Mouse (Mus musculus) embryonic facial prominence, embryonic 14.5 days (tissue): ENCODE measurements around the gene Camta1. TPM values are rescaled to one million over a fixed set of nuclear protein-coding genes. Genes with fewer than 3 reads are reported as not detected.

Source experiments
- ATAC-seq: fragments of 200-750 bp; cut with Nextera tagmentation; 2 replicates; pipeline ENCODE4 v1.8.0; 2017; ENCODE audit warnings: low read depth, moderate number of reproducible peaks, moderate TSS enrichment
- DNase-seq: peaks from one replicate; pipeline ENCODE4 v3.0.0-alpha.2; 2015; ENCODE audit warnings: low spot score
- H3K27ac ChIP-seq: fragments of 300-500 bp; sonication (generic); replicated peaks from 2 replicates; pipeline ENCODE4 v1.5.1; 2014; ENCODE audit warnings: low read depth, mild to moderate bottlenecking, low read length, moderate library complexity
- H3K27me3 ChIP-seq: fragments of 300-500 bp; sonication (generic); replicated peaks from 2 replicates; pipeline ENCODE4 v1.6.1; 2014; ENCODE audit warnings: low read length; ENCODE audit not compliant: control insufficient read depth, insufficient read depth
- H3K36me3 ChIP-seq: fragments of 300-500 bp; sonication (generic); 2 replicates; pipeline ENCODE4 v1.6.1; 2014; ENCODE audit warnings: low read length, mixed read lengths; ENCODE audit not compliant: control insufficient read depth, insufficient read depth
- H3K4me1 ChIP-seq: fragments of 300-500 bp; sonication (generic); 2 replicates; pipeline ENCODE4 v1.6.1; 2014; ENCODE audit warnings: antibody characterized with exemption, low read length; ENCODE audit not compliant: control insufficient read depth, insufficient read depth
- H3K4me2 ChIP-seq: fragments of 300-500 bp; sonication (generic); 2 replicates; pipeline ENCODE4 v1.6.1; 2014; ENCODE audit warnings: low read depth, mild to moderate bottlenecking, low read length, moderate library complexity, mixed read lengths
- H3K4me3 ChIP-seq: fragments of 300-500 bp; sonication (generic); 2 replicates; pipeline ENCODE4 v1.5.1; 2014; ENCODE audit warnings: low read depth, mild to moderate bottlenecking, low read length
- H3K9ac ChIP-seq: fragments of 300-500 bp; sonication (generic); 2 replicates; pipeline ENCODE4 v1.6.1; 2014; ENCODE audit warnings: low read depth, mild to moderate bottlenecking, low read length, moderate library complexity, mixed read lengths
- H3K9me3 ChIP-seq: fragments of 300-500 bp; sonication (generic); 2 replicates; pipeline ENCODE4 v1.6.1; 2016; ENCODE audit warnings: low read length; ENCODE audit not compliant: control insufficient read depth
- whole genome bisulfite sequencing: fragments of 180-500 bp; shearing (Covaris S2); extraction: QIAGEN DNeasy Blood & Tissue Kit; methylation state at CpG from one replicate; pipeline ENCODE4 v1.1.7; 2014; 5-methylcytosine and 5-hydroxymethylcytosine counted together
- polyA plus RNA-seq: library from polyadenylated mRNA; unstranded; fragments of >200 nt; fragmentation: Nextera tagmentation; extraction: Ambion mirVana; gene quantifications from 2 replicates; pipeline ENCODE4 v1.2.1, GENCODE M21; 2014

Gene Camta1
- polyA plus RNA-seq, 1 experiment from 2014 or later, result 77.3 TPM

DNA sequence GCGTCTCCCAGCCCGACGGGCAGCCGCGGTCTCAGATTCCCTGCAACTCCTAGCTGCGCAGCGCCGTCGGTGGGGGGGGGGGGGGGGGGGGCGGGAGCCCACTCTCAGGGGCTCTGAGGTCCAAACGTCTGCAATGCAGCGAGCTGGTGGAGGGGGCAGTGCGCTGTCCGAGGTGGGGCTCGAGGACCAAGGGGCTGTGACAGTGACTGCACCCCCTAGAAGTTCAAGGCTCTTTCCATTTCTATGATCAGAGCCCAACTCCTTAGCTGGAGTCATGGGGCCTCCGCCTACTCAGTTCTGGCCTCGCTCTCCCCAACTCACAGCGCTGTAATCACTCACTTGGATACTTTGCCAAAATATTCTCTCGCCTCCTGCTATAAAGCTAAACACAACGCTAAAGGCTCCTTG is 752.8 kb downstream of the Camta1 start:
- Histone ChIP-seq H3K27me3 (peaks cover 28% of the 10 kb centered on the region), H3K9me3 (no peaks in the 10 kb centered on the region), H3K4me2 (peak overlapping the region; percentile 100), H3K4me1 (0 out of 2 replicates have a peak, but pooled peaks cover 3% of the 10 kb centered on the region), H3K27ac (0 out of 2 replicates have a peak overlapping the region, but pooled peaks have one; percentile 44), H3K4me3 (peak overlapping the region; percentile 65), H3K9ac (peak overlapping the region; percentile 72), H3K36me3 (no peaks in the 10 kb centered on the region)
- DNase-seq (no peak), ATAC-seq (0 out of 2 replicates have a peak, but pooled peaks have one; percentile 4)
- 0% methylated on average over 6 of the region's 20 CpGs for WGBS

DNA sequence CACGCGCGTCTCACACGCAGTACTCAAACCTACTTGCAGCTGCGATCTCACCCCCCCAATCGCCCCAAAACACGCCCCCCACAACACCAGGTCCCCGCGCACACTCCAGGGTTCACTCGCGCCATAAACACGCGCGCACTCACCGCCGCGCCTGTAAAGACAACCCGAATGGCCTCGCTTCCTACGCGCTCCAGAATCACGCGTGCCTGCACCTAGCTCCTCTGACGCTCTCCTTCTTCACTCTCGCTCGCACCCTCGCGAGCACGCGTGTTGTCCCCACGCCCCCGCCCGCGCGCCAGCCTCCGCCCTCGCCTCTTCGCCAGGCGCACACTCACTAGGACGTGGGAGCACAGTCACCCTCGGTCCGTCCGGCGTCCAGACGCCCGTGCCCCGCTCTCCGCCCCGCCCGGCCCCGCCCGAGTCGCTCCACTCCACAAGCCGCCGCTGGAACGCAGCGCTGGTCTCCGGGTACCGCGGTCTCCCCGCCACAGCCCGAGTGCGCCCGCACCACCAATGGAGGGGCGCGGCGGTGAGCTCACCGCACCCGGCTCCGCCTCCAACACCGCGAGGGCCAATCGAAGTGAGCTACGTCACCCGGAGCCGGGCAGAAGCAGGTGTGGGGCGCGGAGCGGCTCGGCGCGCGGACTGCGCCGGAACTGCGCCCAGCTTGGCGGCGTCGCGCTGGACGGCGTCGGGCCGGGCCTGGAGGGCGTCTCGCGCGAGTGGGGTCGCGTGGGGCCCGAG is 753.5 kb downstream of the Camta1 start:
- no peaks in the 10 kb centered on the region for H3K36me3 ChIP-seq
- DNase-seq (peak; percentile 97), ATAC-seq (peak; percentile 99)
- peak overlapping the region; percentile 54 for H3K27ac ChIP-seq
- H3K9ac ChIP-seq, result peak overlapping the region; percentile 73
- H3K9me3 ChIP-seq, result no peaks in the 10 kb centered on the region
- 0 out of 2 replicates have a peak, but pooled peaks cover 3% of the 10 kb centered on the region for H3K4me1 ChIP-seq
- under 1% methylated on average over 53 of the region's 101 CpGs for WGBS
- H3K4me3 ChIP-seq, result peak overlapping the region; percentile 65
- peaks cover 28% of the 10 kb centered on the region for H3K27me3 ChIP-seq
- H3K4me2 ChIP-seq, result peak overlapping the region; percentile 100

DNA sequence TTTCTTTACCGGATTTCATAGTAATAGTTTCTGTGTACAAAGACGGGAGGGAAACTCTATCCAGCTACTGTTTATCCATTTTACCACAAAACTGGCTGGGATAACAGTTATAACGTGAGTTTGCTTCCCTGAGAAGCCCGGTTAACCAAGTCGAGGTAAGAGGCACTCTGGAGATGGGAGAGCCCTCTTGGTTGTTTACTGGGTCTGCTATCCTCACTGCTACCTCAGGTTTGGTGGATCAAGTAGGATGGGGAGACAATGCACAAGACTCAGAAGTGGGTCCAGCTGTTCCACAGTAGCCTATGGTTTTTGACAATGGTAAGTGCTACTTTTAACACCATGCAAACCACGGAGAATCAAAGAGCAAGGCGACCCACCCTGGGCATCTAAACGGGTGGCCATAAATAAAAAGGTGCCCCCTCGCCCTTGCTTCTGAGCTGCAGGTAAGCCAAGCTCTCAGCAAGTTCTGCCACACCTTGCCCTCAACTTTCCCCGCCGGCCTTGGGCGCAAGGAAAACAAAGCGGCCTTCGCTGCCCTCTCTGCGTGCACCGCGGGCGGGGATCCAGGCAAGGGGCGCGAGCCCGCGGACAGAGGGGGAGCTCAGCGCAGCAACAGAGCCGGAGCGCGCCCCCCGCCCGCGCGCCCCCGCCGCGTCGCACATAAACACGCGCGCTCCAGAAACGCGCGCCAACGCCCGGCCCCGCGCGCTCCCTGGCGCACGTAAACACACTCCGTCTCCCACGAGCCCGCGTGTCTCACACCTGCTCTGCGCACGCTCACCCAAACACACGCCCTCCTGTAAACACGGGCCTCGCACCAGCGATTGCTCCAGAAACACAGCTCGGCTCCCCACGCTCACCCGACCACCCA is 754.3 kb downstream of the Camta1 start:
- 0 out of 2 replicates have a peak, but pooled peaks cover 3% of the 10 kb centered on the region for H3K4me1 ChIP-seq
- WGBS, result 7% methylated on average over 27 of the region's 60 CpGs
- no peaks in the 10 kb centered on the region for H3K36me3 ChIP-seq
- no peaks in the 10 kb centered on the region for H3K9me3 ChIP-seq
- H3K27ac ChIP-seq, result peak overlapping the region; percentile 54
- peak; percentile 62 for DNase-seq
- peak overlapping the region; percentile 100 for H3K4me2 ChIP-seq
- H3K9ac ChIP-seq, result peak overlapping the region; percentile 73
- peak overlapping the region; percentile 65 for H3K4me3 ChIP-seq
- peaks cover 28% of the 10 kb centered on the region for H3K27me3 ChIP-seq
- peak; percentile 7; the same call in 1 of the 2 replicates for ATAC-seq

DNA sequence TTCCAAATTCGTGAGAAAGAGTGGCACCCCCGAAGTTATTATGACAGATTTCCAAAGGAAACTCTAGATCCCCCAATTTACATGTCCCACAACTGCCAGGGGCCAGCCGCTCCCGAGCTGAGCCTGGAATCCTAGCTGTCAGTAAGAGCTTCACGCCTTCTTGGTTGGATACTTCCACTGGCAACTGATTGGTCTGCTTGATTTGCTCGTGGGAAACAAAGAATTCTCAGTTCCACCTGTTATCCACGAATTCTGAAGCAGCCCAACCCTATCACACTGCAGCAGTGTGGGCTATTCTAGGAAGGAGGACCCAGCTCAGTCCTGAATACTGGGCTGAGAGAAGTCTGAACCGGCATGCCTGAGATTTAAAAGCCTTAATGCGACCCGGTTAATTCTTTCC is 755.2 kb downstream of the Camta1 start:
- ATAC-seq (no peak), DNase-seq (no peak)
- H3K4me2 ChIP-seq, result peak overlapping the region; percentile 100; the same call in 1 of the 2 replicates
- no peak overlapping the region for H3K27ac ChIP-seq
- H3K9me3 ChIP-seq, result no peaks in the 10 kb centered on the region
- no peaks in the 10 kb centered on the region for H3K36me3 ChIP-seq
- 0 out of 2 replicates have a peak, but pooled peaks cover 3% of the 10 kb centered on the region for H3K4me1 ChIP-seq
- peaks cover 28% of the 10 kb centered on the region for H3K27me3 ChIP-seq
- WGBS, result 34% methylated on average over 10 of the region's 10 CpGs
- H3K9ac ChIP-seq, result no peak overlapping the region
- no peak overlapping the region; the same call in 1 of the 2 replicates for H3K4me3 ChIP-seq

DNA sequence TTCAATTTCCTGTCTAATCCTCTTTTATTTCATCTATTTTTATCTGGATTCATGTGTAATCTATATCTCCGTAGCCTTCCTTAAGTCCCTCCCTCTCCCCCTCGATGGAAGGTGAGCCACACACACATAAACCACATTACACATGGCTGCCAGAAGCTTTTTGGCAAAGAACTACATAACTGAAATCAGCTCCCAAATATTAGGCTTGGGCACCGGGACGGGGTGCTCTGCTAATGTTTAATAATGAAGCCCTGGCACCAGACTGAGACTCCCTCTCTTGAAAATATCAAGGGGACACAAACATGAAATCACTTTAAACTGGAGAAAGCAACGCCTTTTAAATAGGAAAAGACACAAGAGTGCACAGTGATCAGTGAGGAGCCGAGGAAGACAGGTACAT is 755.8 kb downstream of the Camta1 start:
- WGBS, result 61% methylated on average over 6 of the region's 6 CpGs
- ATAC-seq (no peak), DNase-seq (no peak)
- Histone ChIP-seq H3K27me3 (peaks cover 28% of the 10 kb centered on the region), H3K4me1 (0 out of 2 replicates have a peak, but pooled peaks cover 3% of the 10 kb centered on the region), H3K4me3 (no peak overlapping the region), H3K27ac (no peak overlapping the region), H3K9ac (no peak overlapping the region), H3K36me3 (no peaks in the 10 kb centered on the region), H3K4me2 (0 out of 2 replicates have a peak overlapping the region, but pooled peaks have one; percentile 100), H3K9me3 (no peaks in the 10 kb centered on the region)

DNA sequence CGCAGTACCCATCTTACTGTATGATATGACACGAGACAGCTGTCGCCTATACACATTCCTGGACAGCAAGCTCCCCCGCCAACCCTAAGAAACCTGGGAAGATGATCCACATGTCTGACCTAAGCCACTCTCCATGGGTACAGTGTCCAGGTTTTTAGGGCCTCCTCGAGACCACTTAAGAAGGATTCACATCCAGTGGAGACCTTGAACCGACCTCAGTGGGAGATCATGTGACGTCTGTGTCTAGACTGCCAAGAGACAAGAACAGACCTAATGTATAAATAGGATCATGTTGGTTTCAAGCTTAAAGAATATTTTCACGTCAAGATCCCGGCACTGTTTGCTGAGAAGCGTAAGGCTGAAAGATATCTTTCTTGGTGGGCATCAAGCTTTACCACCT is 757.5 kb downstream of the Camta1 start:
- no peak for ATAC-seq
- 74% methylated on average over 10 of the region's 10 CpGs for WGBS
- H3K36me3 ChIP-seq, result no peaks in the 10 kb centered on the region

DNA sequence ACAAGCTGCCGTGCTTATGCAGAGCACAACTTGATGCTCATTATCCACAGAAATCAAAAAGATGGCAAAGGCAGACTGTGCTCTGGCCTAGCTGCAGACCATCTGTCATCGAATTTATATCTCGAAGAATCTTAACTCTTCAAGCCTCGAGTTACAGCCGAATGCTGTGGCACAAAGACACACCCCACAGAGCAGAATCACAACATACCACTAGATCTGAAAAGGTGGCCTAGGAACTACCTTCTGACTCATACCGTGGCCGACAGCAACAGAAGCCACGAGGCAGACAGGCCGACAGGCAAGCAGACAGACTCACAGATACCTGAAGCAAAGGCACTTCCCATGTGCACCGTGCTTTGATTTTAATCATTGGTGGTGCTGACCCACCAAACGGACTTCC is 758.0 kb downstream of the Camta1 start:
- no peaks in the 10 kb centered on the region for H3K36me3 ChIP-seq
- peaks cover 13% of the 10 kb centered on the region for H3K27me3 ChIP-seq
- H3K4me3 ChIP-seq, result no peak overlapping the region
- DNase-seq, result no peak
- no peak overlapping the region for H3K9ac ChIP-seq
- no peaks in the 10 kb centered on the region for H3K9me3 ChIP-seq
- H3K4me2 ChIP-seq, result no peak overlapping the region
- 78% methylated on average over 11 of the region's 11 CpGs for WGBS
- no peak for ATAC-seq
- H3K4me1 ChIP-seq, result 0 out of 2 replicates have a peak, but pooled peaks cover 3% of the 10 kb centered on the region
- H3K27ac ChIP-seq, result no peak overlapping the region

More for the DNA sequence above, 757.5 kb downstream of the Camta1 start:
- Histone ChIP-seq H3K9me3 (no peaks in the 10 kb centered on the region), H3K4me2 (no peak overlapping the region), H3K4me3 (no peak overlapping the region), H3K9ac (no peak overlapping the region), H3K4me1 (0 out of 2 replicates have a peak, but pooled peaks cover 3% of the 10 kb centered on the region), H3K27ac (no peak overlapping the region), H3K27me3 (peaks cover 18% of the 10 kb centered on the region)
- no peak for DNase-seq

DNA sequence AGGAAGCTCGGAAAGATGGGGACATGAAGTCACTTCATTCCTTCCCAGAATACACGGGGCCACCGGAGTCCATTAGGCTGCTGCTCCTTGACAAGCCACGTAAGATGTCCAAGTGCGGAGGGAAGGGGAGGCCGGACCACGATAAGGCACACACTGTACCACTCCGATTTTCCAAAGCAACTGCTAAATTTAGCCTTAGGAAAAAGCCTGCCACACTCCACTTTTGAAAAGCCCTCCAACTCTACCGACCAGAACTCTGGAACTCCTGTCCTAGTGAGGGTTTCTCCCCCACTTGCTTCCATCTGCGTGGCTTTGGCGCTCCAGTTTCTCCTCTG is 764.6 kb downstream of the Camta1 start:
- H3K9me3 ChIP-seq, result no peaks in the 10 kb centered on the region
- no peak overlapping the region for H3K4me2 ChIP-seq
- no peaks in the 10 kb centered on the region for H3K27me3 ChIP-seq
- no peak overlapping the region for H3K27ac ChIP-seq
- 76% methylated on average over 11 of the region's 11 CpGs for WGBS
- no peak overlapping the region for H3K9ac ChIP-seq
- H3K4me3 ChIP-seq, result no peak overlapping the region
- DNase-seq (no peak), ATAC-seq (no peak)
- no peaks in the 10 kb centered on the region; the same call in 1 of the 2 replicates for H3K4me1 ChIP-seq
- no peaks in the 10 kb centered on the region for H3K36me3 ChIP-seq
